Mouse (Mus musculus) cerebellum, adult 2 months (tissue): ENCODE results near the gene Sapcd2.

ENCODE experiments used
- CTCF ChIP-seq: fragments of 200-500 bp; IDR thresholded peaks from 2 replicates; pipeline ENCODE4 v1.5.1; 2011; ENCODE audit warnings: low read depth, mild to moderate bottlenecking, control low read depth, low read length, moderate library complexity, borderline replicate concordance; ENCODE audit not compliant: insufficient read depth
- POLR2A ChIP-seq: fragments of 200-500 bp; IDR thresholded peaks from 2 replicates; pipeline ENCODE4 v1.6.1; 2011; ENCODE audit warnings: low read length, control low read depth, borderline replicate concordance; ENCODE audit not compliant: insufficient read depth

GRCm38 (mm10) chr2:25372644-25373391 lies 697 bp downstream of the Sapcd2 start:
- TF ChIP-seq CTCF: no peak
- no peak for TF ChIP-seq POLR2A
